Mouse (Mus musculus): Measurements from ENCODE around the gene Gm36079. TPM values are rescaled to one million over a fixed set of nuclear protein-coding genes. Genes with fewer than 3 reads are reported as not detected.
A peak's percentile ranks its signal among the peaks of the same experiment; 100 is the strongest.
"Not testable (repeated sequence)": the region's sequence is repeated elsewhere in the genome, so short reads cannot be mapped to it uniquely, and the experiment has no call there.

Gm36079 gene
- total RNA-seq (2015; ENCODE audit: low replicate concordance) (not detected in 2 replicates), total RNA-seq (2017; ENCODE audit: low replicate concordance) (not detected in 2 replicates)

- not testable (repeated sequence) for ATAC-seq (replicated peaks; ENCODE audit: low FRiP score, poor library complexity, severe bottlenecking)
These were observed at the start of gene Gm36079 for GRCm38 (mm10) chr13:120026911-120027310. TSS of gene Gm36079 (minus strand) at chr13:120027011.

DNA sequence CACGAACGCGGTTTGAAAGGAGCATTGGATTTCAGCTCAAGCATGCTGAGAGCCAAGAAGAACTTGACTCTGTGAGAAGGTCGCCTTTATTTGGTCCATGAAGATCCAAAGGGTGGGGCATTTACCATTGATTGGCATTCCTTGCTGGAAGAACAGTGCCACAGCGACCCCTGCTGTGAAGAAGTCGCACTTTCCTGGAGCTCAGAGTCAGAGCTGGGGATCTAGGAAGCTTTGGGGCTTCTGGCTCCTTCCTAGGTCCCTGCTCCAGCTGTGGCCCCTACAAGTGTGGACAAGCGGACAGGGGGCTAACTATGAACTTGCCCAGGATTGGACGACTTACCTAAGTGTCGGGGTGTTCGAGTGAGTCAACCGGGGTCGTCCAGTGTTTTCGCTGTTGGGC is 44.1 kb upstream of the Gm36079 start:
- not testable (repeated sequence) for ATAC-seq (replicated peaks; ENCODE audit: low FRiP score, poor library complexity, severe bottlenecking)

- peak; percentile 73 for ATAC-seq (replicated peaks; ENCODE audit: low FRiP score, poor library complexity, severe bottlenecking)
These were observed 43.3 kb upstream of the Gm36079 start for GRCm38 (mm10) chr13:120070012-120070598.

DNA sequence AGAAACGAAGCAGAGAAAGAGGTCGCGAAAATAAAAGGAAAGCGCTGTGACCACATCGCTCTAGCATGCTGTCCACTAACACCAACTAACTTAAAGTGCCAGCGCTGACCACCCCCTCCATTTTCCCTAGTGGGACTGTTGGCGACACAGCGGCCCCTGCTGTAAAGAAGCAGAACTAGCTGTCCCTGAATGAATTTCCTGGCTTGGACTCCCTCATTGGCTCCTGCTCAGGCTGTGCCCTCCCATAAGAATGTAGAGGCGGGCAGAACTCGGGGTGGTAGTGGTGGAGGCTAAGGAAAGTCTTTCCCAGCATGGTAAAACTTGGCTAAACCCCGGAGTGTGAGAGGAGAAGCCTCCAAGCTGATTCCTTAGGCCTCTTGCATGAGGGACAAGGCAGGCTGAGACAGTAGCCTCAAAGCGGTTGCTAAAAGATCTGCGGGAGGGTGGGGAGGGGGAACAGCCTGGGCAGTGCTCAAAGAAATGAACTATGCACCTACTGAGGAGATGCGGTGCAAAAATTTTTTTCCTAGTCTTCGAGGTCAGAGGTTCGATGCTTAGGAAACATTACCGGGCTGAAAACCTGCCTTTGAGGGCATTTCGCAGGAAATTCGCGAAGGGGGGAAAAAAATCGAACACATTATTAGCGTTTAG is 36.8 kb upstream of the Gm36079 start:
- ATAC-seq (replicated peaks; ENCODE audit: low FRiP score, poor library complexity, severe bottlenecking) = not testable (repeated sequence)

DNA sequence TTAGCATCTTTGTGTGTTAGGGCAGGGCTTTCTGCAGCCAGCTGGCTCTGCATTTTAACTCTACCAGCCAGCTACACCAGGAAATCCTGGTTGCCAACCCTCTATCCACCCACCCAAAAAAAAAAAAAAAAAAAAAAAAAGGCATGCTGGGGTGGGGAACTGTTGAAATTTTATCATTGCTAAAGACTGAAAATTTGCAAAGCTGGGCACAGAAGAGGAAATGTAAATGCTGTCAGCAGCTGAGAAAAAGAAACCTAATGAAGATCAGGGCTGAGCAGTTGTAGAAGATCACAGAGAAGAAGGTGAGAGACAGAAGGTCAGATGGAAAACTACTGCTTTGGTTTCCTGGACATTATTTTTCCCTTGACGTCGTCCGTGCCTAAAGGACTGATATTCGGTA is 36.1 kb upstream of the Gm36079 start:
- not testable (repeated sequence) for ATAC-seq (replicated peaks; ENCODE audit: low FRiP score, poor library complexity, severe bottlenecking)

DNA sequence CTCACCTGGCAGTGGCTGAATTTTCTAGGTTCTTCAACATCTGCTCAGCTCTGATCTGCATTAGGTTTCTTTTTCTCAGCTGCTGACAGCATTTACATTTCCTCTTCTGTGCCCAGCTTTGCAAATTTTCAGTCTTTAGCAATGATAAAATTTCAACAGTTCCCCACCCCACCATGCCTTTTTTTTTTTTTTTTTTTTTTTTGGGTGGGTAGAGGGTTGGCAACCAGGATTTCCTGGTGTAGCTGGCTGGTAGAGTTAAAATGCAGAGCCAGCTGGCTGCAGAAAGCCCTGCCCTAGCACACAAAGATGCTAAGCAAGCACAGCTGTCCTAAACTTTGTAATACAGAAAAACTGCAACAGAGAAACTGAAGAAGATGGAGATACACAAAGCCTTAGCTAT is 25.3 kb upstream of the Gm36079 start, which contains the start of gene Gm21188:
Gene Gm21188, minus strand, starts transcription at position 110 of the 400 bp plus-strand sequence.
- not testable (repeated sequence) for ATAC-seq (replicated peaks; ENCODE audit: low FRiP score, poor library complexity, severe bottlenecking)

GRCm38 (mm10) chr13:120048608-120049007 is 21.8 kb upstream of the Gm36079 start:
- not testable (repeated sequence) for ATAC-seq (replicated peaks; ENCODE audit: low FRiP score, poor library complexity, severe bottlenecking)

DNA sequence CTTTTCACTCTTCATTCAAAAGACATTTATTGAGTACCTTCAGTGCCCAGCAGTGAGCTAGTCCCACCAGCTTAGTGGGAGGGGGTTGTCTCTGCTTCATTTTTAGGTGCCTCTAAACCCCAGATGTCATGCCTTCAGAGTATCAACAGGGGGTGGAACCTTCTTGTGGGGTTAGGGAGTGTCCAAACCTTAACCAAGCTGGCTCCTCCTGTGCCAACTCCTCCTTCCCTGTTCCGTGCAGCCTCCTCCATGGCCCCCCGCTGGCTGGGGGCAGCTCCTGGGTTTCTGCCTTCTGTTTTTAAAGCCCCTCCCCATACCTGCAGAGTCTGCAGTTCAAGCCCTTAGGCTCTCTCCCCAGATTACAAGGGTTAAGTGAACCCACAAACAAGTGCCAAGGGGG is 21.4 kb upstream of the Gm36079 start:
- peak; percentile 60 for ATAC-seq (replicated peaks; ENCODE audit: low FRiP score, poor library complexity, severe bottlenecking)

GRCm38 (mm10) chr13:120046422-120047209 is 19.8 kb upstream of the Gm36079 start:
- ATAC-seq (replicated peaks; ENCODE audit: low FRiP score, poor library complexity, severe bottlenecking) = peak; percentile 29

DNA sequence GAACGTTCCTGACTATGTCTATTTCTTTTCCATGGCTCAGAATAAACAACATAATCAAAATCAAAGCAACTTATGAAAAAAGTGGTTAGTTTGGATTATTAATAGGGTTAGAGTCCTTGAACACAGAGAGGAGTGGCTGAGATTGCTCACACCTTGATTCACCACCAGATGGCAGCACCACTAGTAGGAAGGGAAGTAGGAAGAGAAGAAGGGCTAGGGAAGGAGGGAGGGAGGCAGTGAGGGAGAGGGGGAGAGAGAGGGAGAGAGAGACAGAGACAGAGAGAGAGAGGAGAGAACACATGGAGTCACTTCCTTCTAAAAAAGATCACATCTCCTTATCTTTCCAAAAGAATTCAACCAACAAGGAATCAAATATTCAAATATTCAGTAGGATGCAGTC is 14.3 kb upstream of the Gm36079 start:
- ATAC-seq (replicated peaks; ENCODE audit: low FRiP score, poor library complexity, severe bottlenecking) = 0 out of 2 replicates have a peak, but pooled peaks have one; percentile 43

- not testable (repeated sequence) for ATAC-seq (replicated peaks; ENCODE audit: low FRiP score, poor library complexity, severe bottlenecking)
These were observed 11.1 kb upstream of the Gm36079 start for GRCm38 (mm10) chr13:120037881-120038280.

- ATAC-seq (replicated peaks; ENCODE audit: low FRiP score, poor library complexity, severe bottlenecking) = not testable (repeated sequence)
These were observed 9.8 kb upstream of the Gm36079 start for GRCm38 (mm10) chr13:120036577-120037115.

- not testable (repeated sequence) for ATAC-seq (replicated peaks; ENCODE audit: low FRiP score, poor library complexity, severe bottlenecking)
These were observed 8.3 kb upstream of the Gm36079 start for GRCm38 (mm10) chr13:120035151-120035550.

DNA sequence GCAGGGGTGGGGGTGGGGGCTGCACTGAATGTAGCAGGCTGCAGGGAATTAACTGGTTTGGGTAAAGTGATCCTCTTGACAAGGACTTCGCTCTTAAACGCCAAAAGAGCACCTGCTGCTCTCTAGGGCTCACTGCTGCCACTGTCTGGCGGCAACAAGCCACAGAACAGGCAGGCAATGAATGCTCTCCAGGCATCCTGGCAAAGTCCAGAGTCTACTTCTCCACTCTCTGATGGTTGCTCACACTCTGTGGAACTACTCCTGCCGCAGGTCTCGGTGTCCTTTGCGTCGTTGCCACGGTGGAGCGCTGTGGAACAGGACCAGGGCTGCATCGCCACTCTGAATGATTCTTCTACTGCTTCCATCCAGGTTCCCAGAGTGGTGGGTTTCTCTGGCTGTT is 7.8 kb upstream of the Gm36079 start:
- not testable (repeated sequence) for ATAC-seq (replicated peaks; ENCODE audit: low FRiP score, poor library complexity, severe bottlenecking)

- ATAC-seq (replicated peaks; ENCODE audit: low FRiP score, poor library complexity, severe bottlenecking) = not testable (repeated sequence)
These were observed 6.8 kb upstream of the Gm36079 start for GRCm38 (mm10) chr13:120033516-120034190.

GRCm38 (mm10) chr13:120031676-120032075 is 4.9 kb upstream of the Gm36079 start:
- ATAC-seq (replicated peaks; ENCODE audit: low FRiP score, poor library complexity, severe bottlenecking) = not testable (repeated sequence)

- ATAC-seq (replicated peaks; ENCODE audit: low FRiP score, poor library complexity, severe bottlenecking) = not testable (repeated sequence)
These were observed 557 bp upstream of the Gm36079 start for GRCm38 (mm10) chr13:120027368-120027767.

DNA sequence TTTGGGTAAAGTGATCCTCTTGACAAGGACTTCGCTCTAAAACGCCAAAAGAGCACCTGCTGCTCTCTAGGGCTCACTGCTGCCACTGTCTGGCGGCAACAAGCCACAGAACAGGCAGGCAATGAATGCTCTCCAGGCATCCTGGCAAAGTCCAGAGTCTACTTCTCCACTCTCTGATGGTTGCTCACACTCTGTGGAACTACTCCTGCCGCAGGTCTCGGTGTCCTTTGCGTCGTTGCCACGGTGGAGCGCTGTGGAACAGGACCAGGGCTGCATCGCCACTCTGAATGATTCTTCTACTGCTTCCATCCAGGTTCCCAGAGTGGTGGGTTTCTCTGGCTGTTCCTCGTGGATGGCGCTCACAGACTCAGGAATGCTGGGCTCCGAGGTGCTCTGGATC is 438 bp downstream of the Gm36079 start:
- not testable (repeated sequence) for ATAC-seq (replicated peaks; ENCODE audit: low FRiP score, poor library complexity, severe bottlenecking)

DNA sequence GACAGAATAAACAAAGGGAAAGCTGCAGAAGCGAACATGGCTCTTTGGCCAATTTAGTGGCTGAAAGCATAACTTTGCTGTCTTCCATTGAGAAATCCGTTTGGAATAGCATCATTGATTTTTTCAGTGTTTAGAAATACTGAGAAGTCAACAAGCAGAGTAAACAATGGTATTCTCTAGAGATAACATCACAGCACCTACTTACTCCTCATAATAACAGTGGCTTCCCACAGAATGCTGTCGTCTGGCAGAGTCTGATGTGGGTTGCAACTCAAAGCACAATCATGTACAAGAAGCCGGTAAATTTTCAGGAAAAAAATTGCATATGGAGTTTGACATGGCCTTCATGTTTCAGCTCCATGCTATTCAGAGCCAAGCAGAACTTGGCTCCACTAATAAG is 1.2 kb downstream of the Gm36079 start:
- not testable (repeated sequence) for ATAC-seq (replicated peaks; ENCODE audit: low FRiP score, poor library complexity, severe bottlenecking)

DNA sequence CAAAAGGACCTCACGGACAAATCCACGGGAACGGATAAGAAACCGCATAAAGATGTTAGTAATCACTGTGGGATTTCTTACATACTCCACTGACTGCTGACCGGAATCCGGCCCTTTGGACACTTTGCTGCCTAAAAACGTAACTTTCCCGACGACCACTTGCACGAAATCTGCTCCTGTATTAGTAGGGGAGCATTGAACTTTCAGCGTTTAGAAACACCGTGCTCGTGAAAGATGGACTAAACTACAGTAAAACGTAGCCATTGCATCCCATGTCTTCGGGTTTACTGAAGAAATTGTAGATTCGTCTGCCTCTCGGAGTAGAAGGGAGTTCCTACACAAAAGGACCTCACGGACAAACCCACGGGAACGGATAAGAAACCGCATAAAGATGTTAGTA is 1.8 kb downstream of the Gm36079 start:
- not testable (repeated sequence) for ATAC-seq (replicated peaks; ENCODE audit: low FRiP score, poor library complexity, severe bottlenecking)

Data from erythroblast, adult 5-6 weeks (primary cell).